12 mouse cellular contexts compared by ENCODE assay signal in the genomic region with DNA sequence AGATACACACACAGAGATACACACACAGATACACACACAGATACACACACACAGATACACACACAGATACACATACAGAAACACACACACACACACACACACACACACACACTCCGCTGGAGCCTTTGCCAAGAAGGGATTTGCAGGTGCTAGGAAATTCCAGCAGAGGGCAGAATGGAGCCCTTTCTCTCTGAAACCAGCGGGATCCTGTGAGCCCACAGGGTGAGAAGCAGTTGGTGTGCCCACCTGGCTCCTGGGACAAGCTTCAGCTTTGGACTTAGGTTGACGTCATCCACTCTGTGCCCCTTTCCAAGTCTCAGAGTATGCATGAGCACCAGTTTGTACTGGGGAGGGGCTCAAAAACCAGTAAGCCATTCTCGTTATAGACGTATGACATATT. TPM values are rescaled to one million over a fixed set of nuclear protein-coding genes. Genes with fewer than 3 reads are reported as not detected.
DNase-seq lines count a peak whose midpoint lies in the region; ATAC-seq and TF ChIP-seq lines count a peak whose summit lies in the region.
"Had no signal": no experiment of that assay in that cellular context is flagged by ENCODE, and none has a peak within 500 bp of the region (broad histone marks: within the 10 kb centered on the region; RNA-seq: fewer than 3 reads in every experiment).

No protein-coding gene starts in this region.

- no peak for TF ChIP-seq EP300 in liver, postnatal 0 days (IDR thresholded peaks at IDR 0.05; ENCODE audit: low read depth)

- no peaks in the 10 kb centered on the region for H3K36me3 ChIP-seq in forebrain, postnatal 0 days (ENCODE audit: insufficient read depth)
- H3K36me3 ChIP-seq in forebrain, embryonic 12.5 days (replicated peaks) = no peaks in the 10 kb centered on the region
- no peaks in the 10 kb centered on the region for H3K36me3 ChIP-seq in liver, postnatal 0 days (replicated peaks; ENCODE audit: insufficient read depth, low read length)
- no peaks in the 10 kb centered on the region for H3K36me3 ChIP-seq in liver, embryonic 11.5 days (ENCODE audit: control insufficient read depth, insufficient read depth, low read length)
- H3K36me3 ChIP-seq in midbrain, embryonic 10.5 days = no peaks in the 10 kb centered on the region
- H3K36me3 ChIP-seq: hindbrain, embryonic 15.5 days had no signal

- WGBS in forebrain, postnatal 0 days = 46% methylated on average over 5 of the region's 5 CpGs
- 60% methylated on average over 5 of the region's 5 CpGs for WGBS in forebrain, embryonic 12.5 days
- 55% methylated on average over 5 of the region's 5 CpGs for WGBS in liver, postnatal 0 days (ENCODE audit: insufficient replicate concordance)
- 54% methylated on average over 5 of the region's 5 CpGs for WGBS in liver, embryonic 11.5 days
- WGBS in midbrain, embryonic 10.5 days = 60% methylated on average over 5 of the region's 5 CpGs

- H3K27me3 ChIP-seq in forebrain, postnatal 0 days (ENCODE audit: insufficient read depth, low read length) = no peaks in the 10 kb centered on the region
- H3K27me3 ChIP-seq in forebrain, embryonic 12.5 days = no peaks in the 10 kb centered on the region
- no peaks in the 10 kb centered on the region for H3K27me3 ChIP-seq in liver, postnatal 0 days (ENCODE audit: insufficient read depth, low read length)
- no peaks in the 10 kb centered on the region for H3K27me3 ChIP-seq in liver, embryonic 11.5 days (replicated peaks; ENCODE audit: control insufficient read depth, insufficient read depth, low read length)
- no peaks in the 10 kb centered on the region for H3K27me3 ChIP-seq in midbrain, embryonic 10.5 days (ENCODE audit: low read depth, poor library complexity, severe bottlenecking)
- H3K27me3 ChIP-seq: hindbrain, embryonic 15.5 days had no signal

- H3K9me3 ChIP-seq in forebrain, postnatal 0 days (ENCODE audit: low read length) = no peaks in the 10 kb centered on the region
- H3K9me3 ChIP-seq in forebrain, embryonic 12.5 days = no peaks in the 10 kb centered on the region
- H3K9me3 ChIP-seq in liver, postnatal 0 days (ENCODE audit: low read length) = no peaks in the 10 kb centered on the region
- no peaks in the 10 kb centered on the region for H3K9me3 ChIP-seq in liver, embryonic 11.5 days (ENCODE audit: control insufficient read depth, low read length)
- no peaks in the 10 kb centered on the region for H3K9me3 ChIP-seq in midbrain, embryonic 10.5 days (replicated peaks)
- H3K9me3 ChIP-seq: hindbrain, embryonic 15.5 days had no signal

- 0 out of 2 replicates have a peak, but pooled peaks have one; percentile 12 for ATAC-seq in forebrain, postnatal 0 days
- no peak for ATAC-seq in forebrain, embryonic 12.5 days (ENCODE audit: low FRiP score)
- ATAC-seq in liver, postnatal 0 days = no peak
- no peak for ATAC-seq in liver, embryonic 11.5 days (replicated peaks; ENCODE audit: low FRiP score)
- ATAC-seq: midbrain, embryonic 16.5 days had no signal

- H3K4me2 ChIP-seq in forebrain, postnatal 0 days (ENCODE audit: low read depth) = no peak overlapping the region
- H3K4me2 ChIP-seq in forebrain, embryonic 12.5 days = no peak overlapping the region
- H3K4me2 ChIP-seq in liver, postnatal 0 days (ENCODE audit: low read depth, low read length) = no peak overlapping the region
- H3K4me2 ChIP-seq in liver, embryonic 11.5 days = no peak overlapping the region
- H3K4me2 ChIP-seq: hindbrain, embryonic 15.5 days had no signal

- no peak overlapping the region for H3K9ac ChIP-seq in forebrain, postnatal 0 days
- no peak overlapping the region for H3K9ac ChIP-seq in forebrain, embryonic 12.5 days
- no peak overlapping the region for H3K9ac ChIP-seq in liver, postnatal 0 days (replicated peaks)
- H3K9ac ChIP-seq in liver, embryonic 11.5 days (ENCODE audit: low read depth, low read length) = no peak overlapping the region
- H3K9ac ChIP-seq: hindbrain, embryonic 15.5 days had no signal

- peak; percentile 48 for DNase-seq in forebrain, postnatal 0 days
- no peak for DNase-seq in liver, postnatal 0 days
- DNase-seq in liver, embryonic 11.5 days (ENCODE audit: low spot score) = no peak
- DNase-seq in ZHBTc4 (ENCODE audit: low read depth, low spot score) = peak; percentile 50
- peak; percentile 42 for DNase-seq in retina, postnatal 7 days (ENCODE audit: low read depth, low spot score)
- no peak for DNase-seq in layer of hippocampus, adult 9-10 months (ENCODE audit: low spot score)
- DNase-seq in midbrain, embryonic 10.5 days (ENCODE audit: low spot score) = no peak
- DNase-seq: cerebellum, adult 18-20 months; left cerebral cortex, postnatal 4 days had no signal

- no peak overlapping the region for H3K27ac ChIP-seq in forebrain, postnatal 0 days (ENCODE audit: low read depth, low read length)
- no peak overlapping the region for H3K27ac ChIP-seq in forebrain, embryonic 12.5 days
- no peak overlapping the region for H3K27ac ChIP-seq in liver, postnatal 0 days (ENCODE audit: low read depth)
- no peak overlapping the region for H3K27ac ChIP-seq in liver, embryonic 11.5 days (ENCODE audit: low read depth, low read length)
- no peak overlapping the region for H3K27ac ChIP-seq in midbrain, embryonic 10.5 days (replicated peaks)
- H3K27ac ChIP-seq: hindbrain, embryonic 15.5 days had no signal

- peak; percentile 63 for TF ChIP-seq CTCF in forebrain, postnatal 0 days (IDR thresholded peaks at IDR 0.05; ENCODE audit: low read depth)
- TF ChIP-seq CTCF in liver, postnatal 0 days (IDR thresholded peaks at IDR 0.05; ENCODE audit: low read depth) = peak; percentile 49

- H3K4me3 ChIP-seq in forebrain, postnatal 0 days (ENCODE audit: low read depth, low read length) = no peak overlapping the region
- no peak overlapping the region for H3K4me3 ChIP-seq in forebrain, embryonic 12.5 days (replicated peaks)
- H3K4me3 ChIP-seq in liver, postnatal 0 days (ENCODE audit: low read depth, low read length) = no peak overlapping the region
- no peak overlapping the region for H3K4me3 ChIP-seq in liver, embryonic 11.5 days (ENCODE audit: low read depth, low read length)
- H3K4me3 ChIP-seq in midbrain, embryonic 10.5 days = no peak overlapping the region
- H3K4me3 ChIP-seq: hindbrain, embryonic 15.5 days had no signal

- no peaks in the 10 kb centered on the region for H3K4me1 ChIP-seq in forebrain, postnatal 0 days (ENCODE audit: insufficient read depth)
- H3K4me1 ChIP-seq in forebrain, embryonic 12.5 days = no peaks in the 10 kb centered on the region
- no peaks in the 10 kb centered on the region for H3K4me1 ChIP-seq in liver, postnatal 0 days (ENCODE audit: insufficient read depth)
- H3K4me1 ChIP-seq in liver, embryonic 11.5 days (replicated peaks; ENCODE audit: control insufficient read depth, insufficient read depth, low read length) = no peaks in the 10 kb centered on the region
- H3K4me1 ChIP-seq in midbrain, embryonic 10.5 days = no peaks in the 10 kb centered on the region
- H3K4me1 ChIP-seq: hindbrain, embryonic 15.5 days had no signal

RNA-seq across cellular contexts. Expression of a gene that starts 41.9 kb away (rescaled TPM):
- total RNA-seq in forebrain, postnatal 0 days (2014; rRNA removed) = 62.8 and 81.0 TPM in 2 replicates
- polyA plus RNA-seq in forebrain, postnatal 0 days (2015; fragmentation: Nextera tagmentation; extraction: Ambion mirVana) = 76.9 and 85.0 TPM in 2 replicates
- polyA plus RNA-seq in forebrain, embryonic 12.5 days (2016; fragmentation: Nextera tagmentation; extraction: Ambion mirVana) = 239 and 249 TPM in 2 replicates
- polyA plus RNA-seq in liver, postnatal 0 days (2015; fragmentation: Nextera tagmentation; extraction: Ambion mirVana) = 34.2 and 36.8 TPM in 2 replicates
- 204 and 223 TPM in 2 replicates for polyA plus RNA-seq in liver, embryonic 11.5 days (2014; fragmentation: Nextera tagmentation; extraction: Ambion mirVana)
- polyA plus RNA-seq in midbrain, embryonic 10.5 days (2016; fragmentation: Nextera tagmentation; extraction: Ambion mirVana) = 258 and 281 TPM in 2 replicates

RNA-seq across cellular contexts. Expression of a gene that starts 50.3 kb away (rescaled TPM):
- 141 and 193 TPM in 2 replicates for total RNA-seq in forebrain, postnatal 0 days (2014; rRNA removed)
- polyA plus RNA-seq in forebrain, postnatal 0 days (2015; fragmentation: Nextera tagmentation; extraction: Ambion mirVana) = 268 and 340 TPM in 2 replicates
- polyA plus RNA-seq in forebrain, embryonic 12.5 days (2016; fragmentation: Nextera tagmentation; extraction: Ambion mirVana) = 211 TPM in 2 replicates
- polyA plus RNA-seq in liver, postnatal 0 days (2015; fragmentation: Nextera tagmentation; extraction: Ambion mirVana) = 261 and 271 TPM in 2 replicates
- polyA plus RNA-seq in liver, embryonic 11.5 days (2014; fragmentation: Nextera tagmentation; extraction: Ambion mirVana) = 243 and 270 TPM in 2 replicates
- polyA plus RNA-seq in midbrain, embryonic 10.5 days (2016; fragmentation: Nextera tagmentation; extraction: Ambion mirVana) = 229 and 231 TPM in 2 replicates

Comparison
In these comparisons a context has a peak if more than half of its experiments do, and no peak if none do; other contexts are left out.
1. DNase-seq: peak in forebrain, postnatal 0 days (single experiment), ZHBTc4 (single experiment) and retina, postnatal 7 days (single experiment); none in liver, postnatal 0 days (single experiment), liver, embryonic 11.5 days (single experiment), layer of hippocampus, adult 9-10 months (single experiment) and midbrain, embryonic 10.5 days (single experiment).